Mouse (Mus musculus): ENCODE results near the gene Ccpg1. TPM values are rescaled to one million over a fixed set of nuclear protein-coding genes. Genes with fewer than 3 reads are reported as not detected.
A peak's percentile ranks its signal among the peaks of the same experiment; 100 is the strongest.

The Ccpg1 gene
- polyA plus RNA-seq, 1 experiment = 26.5 TPM

GRCm38 (mm10) chr9:73047906-73048305, 62.7 kb downstream of the Ccpg1 start:
- DNase-seq (ENCODE audit: low read depth) = no peak
- TF ChIP-seq POLR2A (IDR thresholded peaks at IDR 0.05; ENCODE audit: borderline replicate concordance, extremely low read depth, insufficient read depth, insufficient read length, poor library complexity, severe bottlenecking) (no peak), CTCF (IDR thresholded peaks at IDR 0.05; ENCODE audit: borderline replicate concordance, extremely low read depth, insufficient read depth, insufficient read length) (no peak)

GRCm38 (mm10) chr9:73048927-73049326, 63.7 kb downstream of the Ccpg1 start:
- peak; percentile 46 for DNase-seq (ENCODE audit: low read depth)
- no peak for TF ChIP-seq CTCF (IDR thresholded peaks at IDR 0.05; ENCODE audit: borderline replicate concordance, extremely low read depth, insufficient read depth, insufficient read length)
- no peak for TF ChIP-seq POLR2A (IDR thresholded peaks at IDR 0.05; ENCODE audit: borderline replicate concordance, extremely low read depth, insufficient read depth, insufficient read length, poor library complexity, severe bottlenecking)

GRCm38 (mm10) chr9:73049833-73050232, 64.6 kb downstream of the Ccpg1 start:
- TF ChIP-seq POLR2A (IDR thresholded peaks at IDR 0.05; ENCODE audit: borderline replicate concordance, extremely low read depth, insufficient read depth, insufficient read length, poor library complexity, severe bottlenecking) (no peak), CTCF (IDR thresholded peaks at IDR 0.05; ENCODE audit: borderline replicate concordance, extremely low read depth, insufficient read depth, insufficient read length) (no peak)
- peak; percentile 19 for DNase-seq (ENCODE audit: low read depth)

GRCm38 (mm10) chr9:73050606-73051005, 65.4 kb downstream of the Ccpg1 start:
- DNase-seq (ENCODE audit: low read depth) = peak; percentile 24

GRCm38 (mm10) chr9:73055441-73055911, 70.2 kb downstream of the Ccpg1 start:
- TF ChIP-seq CTCF (IDR thresholded peaks at IDR 0.05; ENCODE audit: borderline replicate concordance, extremely low read depth, insufficient read depth, insufficient read length) (no peak), POLR2A (IDR thresholded peaks at IDR 0.05; ENCODE audit: borderline replicate concordance, extremely low read depth, insufficient read depth, insufficient read length, poor library complexity, severe bottlenecking) (no peak)
- no peak for DNase-seq (ENCODE audit: low read depth)

More at GRCm38 (mm10) chr9:73050606-73051005, 65.4 kb downstream of the Ccpg1 start:
- TF ChIP-seq POLR2A (IDR thresholded peaks at IDR 0.05; ENCODE audit: borderline replicate concordance, extremely low read depth, insufficient read depth, insufficient read length, poor library complexity, severe bottlenecking) (no peak), CTCF (IDR thresholded peaks at IDR 0.05; ENCODE audit: borderline replicate concordance, extremely low read depth, insufficient read depth, insufficient read length) (no peak)

GRCm38 (mm10) chr9:73059224-73059623, 74.0 kb downstream of the Ccpg1 start:
- TF ChIP-seq POLR2A (IDR thresholded peaks at IDR 0.05; ENCODE audit: borderline replicate concordance, extremely low read depth, insufficient read depth, insufficient read length, poor library complexity, severe bottlenecking) = no peak

GRCm38 (mm10) chr9:73063621-73064290, 78.5 kb downstream of the Ccpg1 start:
- DNase-seq (ENCODE audit: low read depth) = peak; percentile 14

More at GRCm38 (mm10) chr9:73059224-73059623, 74.0 kb downstream of the Ccpg1 start:
- DNase-seq (ENCODE audit: low read depth) = no peak

More at GRCm38 (mm10) chr9:73063621-73064290, 78.5 kb downstream of the Ccpg1 start:
- no peak for TF ChIP-seq CTCF (IDR thresholded peaks at IDR 0.05; ENCODE audit: borderline replicate concordance, extremely low read depth, insufficient read depth, insufficient read length)
- no peak for TF ChIP-seq POLR2A (IDR thresholded peaks at IDR 0.05; ENCODE audit: borderline replicate concordance, extremely low read depth, insufficient read depth, insufficient read length, poor library complexity, severe bottlenecking)

Other genes starting within 250 kb of the Ccpg1 start
- gene Prtg, start 178.6 kb upstream of the Ccpg1 start, polyA plus RNA-seq (2012; rRNA removed) = 0.66 and 0.86 TPM in 2 replicates
- 12.9 and 19.0 TPM in 2 replicates for gene Pygo1, start 59.8 kb upstream of the Ccpg1 start, polyA plus RNA-seq (2012; rRNA removed)
- 2.0 TPM in 2 replicates for gene Dyx1c1, start 26.6 kb upstream of the Ccpg1 start, polyA plus RNA-seq (2012; rRNA removed)
- gene Gm44503, start 26.6 kb upstream of the Ccpg1 start, polyA plus RNA-seq (2012; rRNA removed) = not detected in 2 replicates
- gene Ccpg1os, start within 50 bp of the Ccpg1 start, polyA plus RNA-seq (2012; rRNA removed) = 19.5 and 20.5 TPM in 2 replicates
- 14.0 and 18.7 TPM in 2 replicates for gene Pigb, start 54.9 kb downstream of the Ccpg1 start, polyA plus RNA-seq (2012; rRNA removed)
- gene Rab27a, start 59.4 kb downstream of the Ccpg1 start, polyA plus RNA-seq (2012; rRNA removed) = 0.77 and 1.4 TPM in 2 replicates
- gene Khdc3, start 116.4 kb downstream of the Ccpg1 start, polyA plus RNA-seq (2012; rRNA removed) = 0.09 TPM in 1 of 2 replicates, not detected in the other
- gene Gm20509, start 117.0 kb downstream of the Ccpg1 start, polyA plus RNA-seq (2012; rRNA removed) = 0.10 TPM in 1 of 2 replicates, not detected in the other
- gene Rsl24d1, start 128.0 kb downstream of the Ccpg1 start, polyA plus RNA-seq (2012; rRNA removed) = 64.6 and 72.0 TPM in 2 replicates